Mouse (Mus musculus) G1E (cell line): ENCODE measurements around the gene Klhdc2.

Source experiments
- CTCF ChIP-seq: IDR thresholded peaks from 2 replicates; pipeline ENCODE4 v1.5.1; 2012; ENCODE audit warnings: low read depth, low read length, inconsistent platforms, mixed read lengths
- GATA1 ChIP-seq: IDR thresholded peaks from 2 replicates; pipeline ENCODE4 v1.6.1; 2012; ENCODE audit warnings: borderline replicate concordance, low read length, inconsistent platforms, mixed read lengths

- no peak for TF ChIP-seq CTCF
- TF ChIP-seq GATA1, result no peak
Observed at GRCm38 (mm10) chr12:69332147-69332546, 35.7 kb downstream of the Klhdc2 start.
